In genomic region chr1:176996630-176997201, GRCm38 (mm10) we compare ENCODE assay signal across 8 mouse cellular contexts.
A peak's percentile ranks its signal among the peaks of the same experiment; 100 is the strongest.
DNase-seq lines count a peak whose midpoint lies in the region; ATAC-seq and TF ChIP-seq lines count a peak whose summit lies in the region.

No protein-coding gene starts in this region.

- no peaks in the 10 kb centered on the region for H3K36me3 ChIP-seq in forebrain, postnatal 0 days (ENCODE audit: insufficient read depth)
- H3K36me3 ChIP-seq in intestine, embryonic 14.5 days (ENCODE audit: control insufficient read depth, insufficient read depth, low read length) = no peaks in the 10 kb centered on the region
- no peaks in the 10 kb centered on the region for H3K36me3 ChIP-seq in midbrain, embryonic 10.5 days
- H3K36me3 ChIP-seq in spleen, adult 2 months (ENCODE audit: control insufficient read depth, insufficient read depth, low read length) = no peaks in the 10 kb centered on the region

- intact Hi-C loops in left cerebral cortex, postnatal 25 days (cut with DNase I) = loop anchor here (5.0 kb wide), 1 partner anchor 191 kb away; no protein-coding TSS in a partner anchor

- H3K4me2 ChIP-seq in forebrain, postnatal 0 days (ENCODE audit: low read depth) = peak overlapping the region; percentile 29
- H3K4me2 ChIP-seq in intestine, embryonic 14.5 days (ENCODE audit: low read length) = peak overlapping the region; percentile 30; the same call in 1 of the 2 replicates

- H3K9me3 ChIP-seq in forebrain, postnatal 0 days (ENCODE audit: low read length) = no peaks in the 10 kb centered on the region
- no peaks in the 10 kb centered on the region for H3K9me3 ChIP-seq in intestine, embryonic 14.5 days (ENCODE audit: control insufficient read depth, low read length)
- no peaks in the 10 kb centered on the region for H3K9me3 ChIP-seq in midbrain, embryonic 10.5 days (replicated peaks)

- H3K27me3 ChIP-seq in forebrain, postnatal 0 days (ENCODE audit: insufficient read depth, low read length) = no peaks in the 10 kb centered on the region
- H3K27me3 ChIP-seq in intestine, embryonic 14.5 days (replicated peaks; ENCODE audit: control insufficient read depth, insufficient read depth, low read length) = no peaks in the 10 kb centered on the region
- H3K27me3 ChIP-seq in midbrain, embryonic 10.5 days (ENCODE audit: low read depth, poor library complexity, severe bottlenecking) = no peaks in the 10 kb centered on the region
- no peaks in the 10 kb centered on the region for H3K27me3 ChIP-seq in spleen, adult 2 months (ENCODE audit: control insufficient read depth, insufficient read depth, low read length)

- ATAC-seq in forebrain, postnatal 0 days = peak; percentile 64
- no peak for ATAC-seq in intestine, embryonic 14.5 days (replicated peaks; ENCODE audit: low FRiP score, low TSS enrichment, low read depth)

- no peak for TF ChIP-seq POLR2A in spleen, adult 2 months (IDR thresholded peaks at IDR 0.05; ENCODE audit: low read depth, low read length)

- H3K4me3 ChIP-seq in forebrain, postnatal 0 days (ENCODE audit: low read depth, low read length) = no peak overlapping the region
- no peak overlapping the region for H3K4me3 ChIP-seq in intestine, embryonic 14.5 days (ENCODE audit: low read depth, low read length)
- H3K4me3 ChIP-seq in midbrain, embryonic 10.5 days = peak overlapping the region; percentile 52; the same call in 1 of the 2 replicates
- H3K4me3 ChIP-seq in spleen, adult 2 months (ENCODE audit: extremely low read depth, insufficient read depth, insufficient read length) = peak overlapping the region; percentile 34; the same call in 1 of the 2 replicates

- peak overlapping the region; percentile 89 for H3K27ac ChIP-seq in forebrain, postnatal 0 days (ENCODE audit: low read depth, low read length)
- H3K27ac ChIP-seq in intestine, embryonic 14.5 days (ENCODE audit: low read depth) = no peak overlapping the region
- peak overlapping the region; percentile 95 for H3K27ac ChIP-seq in midbrain, embryonic 10.5 days (replicated peaks)
- peak overlapping the region; percentile 84 for H3K27ac ChIP-seq in spleen, adult 2 months (ENCODE audit: insufficient read depth, low read length)

- TF ChIP-seq CTCF in forebrain, postnatal 0 days (IDR thresholded peaks at IDR 0.05; ENCODE audit: low read depth) = no peak
- TF ChIP-seq CTCF in spleen, adult 2 months (IDR thresholded peaks at IDR 0.05; ENCODE audit: extremely low read depth, insufficient read depth, insufficient read length, insufficient replicate concordance) = no peak

- 10% methylated on average over 16 of the region's 16 CpGs for WGBS in forebrain, postnatal 0 days
- 35% methylated on average over 16 of the region's 16 CpGs for WGBS in intestine, embryonic 14.5 days
- 38% methylated on average over 16 of the region's 16 CpGs for WGBS in midbrain, embryonic 10.5 days
- 15% methylated on average over 16 of the region's 16 CpGs for WGBS in spleen, adult 2 months

- H3K4me1 ChIP-seq in forebrain, postnatal 0 days (ENCODE audit: insufficient read depth) = peaks cover 41% of the 10 kb centered on the region
- H3K4me1 ChIP-seq in intestine, embryonic 14.5 days (replicated peaks; ENCODE audit: control insufficient read depth, insufficient read depth, low read length) = peaks cover 16% of the 10 kb centered on the region
- H3K4me1 ChIP-seq in midbrain, embryonic 10.5 days = peaks cover 94% of the 10 kb centered on the region
- peaks cover 47% of the 10 kb centered on the region for H3K4me1 ChIP-seq in spleen, adult 2 months (ENCODE audit: control insufficient read depth, insufficient read depth, insufficient read length)

- H3K9ac ChIP-seq in forebrain, postnatal 0 days = peak overlapping the region; percentile 50; the same call in 1 of the 2 replicates
- H3K9ac ChIP-seq in intestine, embryonic 14.5 days (ENCODE audit: low read length) = no peak overlapping the region

- DNase-seq in 416B (ENCODE audit: low read depth) = peak; percentile 34
- DNase-seq in MEL-GATA-1-ER (ENCODE audit: extremely low read depth, low read depth) = peak; percentile 83
- DNase-seq in forebrain, postnatal 0 days = peak; percentile 86
- peak; percentile 61 for DNase-seq in intestine, embryonic 14.5 days (ENCODE audit: low spot score)
- peak; percentile 61 to 79 for DNase-seq in left cerebral cortex, postnatal 25 days (ENCODE audit: low spot score in 2 of 2)
- DNase-seq in midbrain, embryonic 10.5 days (ENCODE audit: low spot score) = no peak
- peak; percentile 57 to 83 for DNase-seq in spleen, adult 2 months (ENCODE audit: low read depth in 1 of 2, low spot score in 2 of 2)
- no peak for DNase-seq in gastrocnemius, postnatal 25 days

Comparison
In these comparisons a context has a peak if more than half of its experiments do, and no peak if none do; other contexts are left out.
1. DNase-seq: peak in 416B (single experiment), MEL-GATA-1-ER (single experiment), forebrain, postnatal 0 days (single experiment), intestine, embryonic 14.5 days (single experiment), left cerebral cortex, postnatal 25 days (2 of 2) and spleen, adult 2 months (2 of 2); none in midbrain, embryonic 10.5 days (single experiment) and gastrocnemius, postnatal 25 days (single experiment).
2. H3K4me3 ChIP-seq: peak in midbrain, embryonic 10.5 days (single experiment) and spleen, adult 2 months (single experiment); none in forebrain, postnatal 0 days (single experiment) and intestine, embryonic 14.5 days (single experiment).